Mouse (Mus musculus) embryonic facial prominence, embryonic 10.5 days (tissue): ENCODE data around the gene Dpy19l1. TPM values are rescaled to one million over a fixed set of nuclear protein-coding genes. Genes with fewer than 3 reads are reported as not detected.
A peak's percentile ranks its signal among the peaks of the same experiment; 100 is the strongest.

Experiments used
- DNase-seq: peaks from one replicate; pipeline ENCODE4 v3.0.0-alpha.2; 2017; ENCODE audit warnings: low spot score
- H3K27ac ChIP-seq: fragments of 300-500 bp; sonication (generic); replicated peaks from 2 replicates; pipeline ENCODE4 v1.5.1; 2016; ENCODE audit warnings: mild to moderate bottlenecking
- H3K27me3 ChIP-seq: fragments of 300-500 bp; sonication (generic); replicated peaks from 2 replicates; pipeline ENCODE4 v1.6.1; 2016; ENCODE audit warnings: low read depth, mild to moderate bottlenecking; ENCODE audit not compliant: poor library complexity, severe bottlenecking
- H3K36me3 ChIP-seq: fragments of 300-500 bp; sonication (generic); replicated peaks from 2 replicates; pipeline ENCODE4 v1.6.1; 2016; ENCODE audit warnings: mild to moderate bottlenecking, moderate library complexity
- H3K4me1 ChIP-seq: fragments of 300-500 bp; sonication (generic); 2 replicates; pipeline ENCODE4 v1.6.1; 2016
- H3K4me3 ChIP-seq: fragments of 300-500 bp; sonication (generic); 2 replicates; pipeline ENCODE4 v1.5.1; 2016; ENCODE audit warnings: mild to moderate bottlenecking, moderate library complexity
- H3K9me3 ChIP-seq: fragments of 300-500 bp; sonication (generic); 2 replicates; pipeline ENCODE4 v1.6.1; 2016; ENCODE audit warnings: mild to moderate bottlenecking
- WGBS: fragments of 180-500 bp; shearing (Covaris S2); methylation state at CpG from one replicate; pipeline ENCODE4 v1.1.7; 2016; 5-methylcytosine and 5-hydroxymethylcytosine counted together
- polyA plus RNA-seq: library from polyadenylated mRNA; unstranded; fragments of >200 nt; fragmentation: Nextera tagmentation; extraction: Ambion mirVana; gene quantifications from 2 replicates; pipeline ENCODE4 v1.2.1, GENCODE M21; 2016

The Dpy19l1 gene
- polyA plus RNA-seq, 1 experiment from 2014 or later, result 9.2 TPM

DNA sequence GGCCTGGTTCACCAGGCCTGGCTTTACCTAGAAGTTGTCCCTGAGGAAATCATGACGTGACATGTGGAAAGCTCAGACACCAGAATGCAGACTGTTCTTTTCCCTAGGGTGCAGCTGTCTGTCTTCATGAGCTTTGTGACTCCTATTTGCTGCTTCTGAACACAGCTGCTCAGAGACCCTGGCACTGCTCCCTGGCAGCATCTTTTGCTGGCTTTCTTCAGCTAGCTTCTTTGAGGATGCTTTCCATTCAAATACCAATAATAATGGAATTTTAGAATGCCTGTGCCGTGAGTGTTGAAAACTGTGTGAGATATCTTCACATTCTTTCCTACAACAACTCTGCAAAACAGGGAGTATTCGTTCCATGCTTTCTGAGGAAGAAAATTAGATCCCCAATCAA is 108.8 kb downstream of the Dpy19l1 start:
- H3K27ac ChIP-seq, result no peak overlapping the region
- no peaks in the 10 kb centered on the region for H3K36me3 ChIP-seq
- 73% methylated on average over 3 of the region's 3 CpGs for whole genome bisulfite sequencing
- no peak overlapping the region for H3K4me3 ChIP-seq
- no peaks in the 10 kb centered on the region for H3K27me3 ChIP-seq
- no peak for DNase-seq
- H3K4me1 ChIP-seq, result no peaks in the 10 kb centered on the region
- no peaks in the 10 kb centered on the region for H3K9me3 ChIP-seq

DNA sequence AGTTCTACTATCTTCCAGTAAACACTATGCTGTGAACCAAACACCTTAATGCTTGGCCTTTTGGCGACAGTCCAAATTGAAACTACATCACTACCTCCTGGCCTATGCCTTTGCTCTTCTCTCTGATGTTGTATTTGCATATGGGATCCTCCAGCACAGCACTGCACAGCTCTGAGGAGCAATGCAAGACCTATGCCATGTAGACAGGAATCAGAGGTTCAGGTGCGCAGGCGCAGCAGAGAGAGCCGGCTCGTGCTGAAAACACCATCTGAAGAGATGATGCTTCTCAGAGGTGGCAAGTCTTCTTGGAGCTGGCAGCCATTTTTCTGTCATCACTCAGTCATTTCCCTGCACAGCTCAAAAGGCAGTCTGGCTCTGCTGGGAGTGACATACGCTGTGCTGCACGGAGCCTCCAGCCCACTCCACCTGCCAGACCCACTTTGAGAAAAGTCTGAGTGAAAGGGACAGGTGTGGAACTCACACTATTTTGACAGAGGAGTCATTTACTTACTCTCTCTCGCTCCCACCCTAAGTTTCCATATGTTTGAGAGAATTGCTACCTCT is 112.1 kb downstream of the Dpy19l1 start:
- no peak overlapping the region for H3K4me3 ChIP-seq
- no peaks in the 10 kb centered on the region for H3K9me3 ChIP-seq
- 94% methylated on average over 8 of the region's 8 CpGs for WGBS

DNA sequence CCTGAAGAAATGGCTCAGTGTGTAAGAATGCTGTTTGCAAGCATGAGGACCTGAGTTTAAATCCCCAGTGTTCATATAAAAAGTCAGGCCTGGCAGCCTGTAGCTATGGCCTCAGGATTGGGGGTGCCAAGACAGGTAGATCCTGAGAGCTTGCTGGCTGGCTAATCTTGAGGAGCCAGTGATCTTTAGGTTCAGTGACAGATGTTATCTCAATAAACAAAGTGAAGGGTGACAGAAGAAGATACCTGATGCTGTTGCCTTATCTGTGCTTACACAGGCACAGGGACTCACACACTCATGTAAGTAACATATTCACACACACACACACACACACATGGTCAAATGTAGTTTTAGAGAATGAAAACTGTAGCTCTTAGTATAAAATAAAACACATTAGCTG is 115.7 kb downstream of the Dpy19l1 start:
- no peak overlapping the region for H3K27ac ChIP-seq
- no peaks in the 10 kb centered on the region for H3K9me3 ChIP-seq
- no peaks in the 10 kb centered on the region for H3K4me1 ChIP-seq
- DNase-seq, result no peak
- no peak overlapping the region for H3K4me3 ChIP-seq
- no peaks in the 10 kb centered on the region for H3K27me3 ChIP-seq
- no peaks in the 10 kb centered on the region for H3K36me3 ChIP-seq

More for the DNA sequence above, 112.1 kb downstream of the Dpy19l1 start:
- Histone ChIP-seq H3K27ac (no peak overlapping the region), H3K4me1 (no peaks in the 10 kb centered on the region), H3K27me3 (no peaks in the 10 kb centered on the region), H3K36me3 (no peaks in the 10 kb centered on the region)
- DNase-seq, result no peak

DNA sequence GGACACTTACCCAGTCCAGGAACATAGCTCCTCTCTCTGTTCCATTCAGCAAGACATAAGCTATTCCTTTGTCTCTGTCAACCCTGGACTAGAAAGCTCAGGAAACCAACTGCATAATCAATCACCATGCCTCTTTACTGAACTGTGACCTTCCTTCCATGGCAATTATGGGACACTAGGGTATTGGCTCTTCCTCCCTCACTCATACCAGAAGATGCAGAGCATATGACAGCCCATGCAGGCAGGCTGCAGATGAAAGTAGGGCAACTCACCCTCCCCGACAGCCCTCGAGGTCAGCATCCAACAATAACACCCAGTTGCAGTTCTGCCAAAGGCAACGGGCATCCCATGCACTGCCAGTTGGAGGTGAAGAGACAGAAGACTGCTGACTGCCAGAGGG is 123.6 kb downstream of the Dpy19l1 start:
- peak; percentile 10 for DNase-seq
- Histone ChIP-seq H3K9me3 (no peaks in the 10 kb centered on the region), H3K36me3 (no peaks in the 10 kb centered on the region), H3K4me1 (no peaks in the 10 kb centered on the region), H3K27ac (no peak overlapping the region), H3K27me3 (no peaks in the 10 kb centered on the region), H3K4me3 (no peak overlapping the region)
- 35% methylated on average over 3 of the region's 3 CpGs for WGBS

DNA sequence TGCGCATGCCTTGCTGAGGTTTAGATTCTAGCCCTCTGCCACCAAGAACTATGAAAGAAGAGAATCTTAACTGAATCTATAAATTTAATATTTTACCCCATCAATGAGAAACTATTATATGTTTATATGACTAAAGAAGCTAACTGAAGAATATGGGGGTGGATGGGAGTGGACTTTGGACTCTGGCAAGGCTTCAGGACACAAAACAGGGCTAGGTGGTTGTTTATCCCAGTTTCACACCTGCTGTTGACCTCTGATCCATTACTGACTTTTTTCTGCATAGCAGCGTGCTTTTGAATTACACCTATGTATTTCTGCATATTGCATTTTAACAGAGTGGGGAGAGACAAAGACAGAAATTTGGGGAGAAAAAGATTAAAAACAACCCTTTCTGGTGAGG is 124.1 kb downstream of the Dpy19l1 start:
- DNase-seq, result no peak
- H3K27me3 ChIP-seq, result no peaks in the 10 kb centered on the region
- 85% methylated on average over 2 of the region's 2 CpGs for WGBS
- no peaks in the 10 kb centered on the region for H3K4me1 ChIP-seq
- no peaks in the 10 kb centered on the region for H3K9me3 ChIP-seq
- H3K27ac ChIP-seq, result no peak overlapping the region
- no peak overlapping the region for H3K4me3 ChIP-seq
- no peaks in the 10 kb centered on the region for H3K36me3 ChIP-seq

Other genes with a start within 250 kb of the Dpy19l1 start
- not detected in 2 replicates for gene Cypt4, start 122.1 kb upstream of the Dpy19l1 start, polyA plus RNA-seq
- 0.06 and 0.14 TPM in 2 replicates for gene Dpy19l2, start 193.2 kb upstream of the Dpy19l1 start, polyA plus RNA-seq